Mouse (Mus musculus): ENCODE results near the gene Kcnq5. TPM values are rescaled to one million over a fixed set of nuclear protein-coding genes. Genes with fewer than 3 reads are reported as not detected.

Kcnq5 gene
- polyA plus RNA-seq, 1 experiment from 2014 or later, result not detected

GRCm38 (mm10) chr1:21922578-21923292, 39.0 kb downstream of the Kcnq5 start:
- Histone ChIP-seq H3K4me3 (ENCODE audit: inconsistent target) (no peak overlapping the region), H3K36me3 (ENCODE audit: inconsistent target) (no peaks in the 10 kb centered on the region), H3K79me2 (ENCODE audit: inconsistent target) (no peaks in the 10 kb centered on the region), H3K27ac (no peak overlapping the region)
- WGBS (ENCODE audit: missing documents), result 94% methylated on average over 8 of the region's 8 CpGs

- no peak overlapping the region for H3K4me3 ChIP-seq (ENCODE audit: inconsistent target)
- no peaks in the 10 kb centered on the region for H3K36me3 ChIP-seq (ENCODE audit: inconsistent target)
- no peak overlapping the region for H3K27ac ChIP-seq
- 99% methylated on average over 6 of the region's 6 CpGs for WGBS (ENCODE audit: missing documents)
- no peaks in the 10 kb centered on the region for H3K79me2 ChIP-seq (ENCODE audit: inconsistent target)
Measured at GRCm38 (mm10) chr1:21919276-21919675, 42.5 kb downstream of the Kcnq5 start.

GRCm38 (mm10) chr1:21896067-21896719, 65.5 kb downstream of the Kcnq5 start:
- WGBS (ENCODE audit: missing documents), result 50% methylated on average over 5 of the region's 5 CpGs
- Histone ChIP-seq H3K4me3 (ENCODE audit: inconsistent target) (no peak overlapping the region), H3K36me3 (ENCODE audit: inconsistent target) (no peaks in the 10 kb centered on the region), H3K79me2 (ENCODE audit: inconsistent target) (no peaks in the 10 kb centered on the region), H3K27ac (no peak overlapping the region)

- no peaks in the 10 kb centered on the region for H3K79me2 ChIP-seq (ENCODE audit: inconsistent target)
- no peak overlapping the region for H3K27ac ChIP-seq
- 78% methylated on average over 3 of the region's 3 CpGs for WGBS (ENCODE audit: missing documents)
- H3K4me3 ChIP-seq (ENCODE audit: inconsistent target), result no peak overlapping the region
- no peaks in the 10 kb centered on the region for H3K36me3 ChIP-seq (ENCODE audit: inconsistent target)
Measured at GRCm38 (mm10) chr1:21883747-21884146, 78.0 kb downstream of the Kcnq5 start.

- no peak overlapping the region for H3K4me3 ChIP-seq (ENCODE audit: inconsistent target)
- no peaks in the 10 kb centered on the region for H3K79me2 ChIP-seq (ENCODE audit: inconsistent target)
- no peak overlapping the region for H3K27ac ChIP-seq
- WGBS (ENCODE audit: missing documents), result 88% methylated on average over 4 of the region's 4 CpGs
- no peaks in the 10 kb centered on the region for H3K36me3 ChIP-seq (ENCODE audit: inconsistent target)
Measured at GRCm38 (mm10) chr1:21870889-21871288, 90.9 kb downstream of the Kcnq5 start.

- Histone ChIP-seq H3K27ac (no peak overlapping the region), H3K4me3 (ENCODE audit: inconsistent target) (no peak overlapping the region), H3K79me2 (ENCODE audit: inconsistent target) (no peaks in the 10 kb centered on the region), H3K36me3 (ENCODE audit: inconsistent target) (no peaks in the 10 kb centered on the region)
- WGBS (ENCODE audit: missing documents), result 82% methylated on average over 1 of the region's 1 CpGs
Measured at GRCm38 (mm10) chr1:21868484-21868883, 93.3 kb downstream of the Kcnq5 start.

- no peak overlapping the region for H3K4me3 ChIP-seq (ENCODE audit: inconsistent target)
- H3K79me2 ChIP-seq (ENCODE audit: inconsistent target), result no peaks in the 10 kb centered on the region
- 53% methylated on average over 3 of the region's 3 CpGs for WGBS (ENCODE audit: missing documents)
- no peak overlapping the region for H3K27ac ChIP-seq
- H3K36me3 ChIP-seq (ENCODE audit: inconsistent target), result no peaks in the 10 kb centered on the region
Measured at GRCm38 (mm10) chr1:21856399-21856798, 105.3 kb downstream of the Kcnq5 start.

GRCm38 (mm10) chr1:21838534-21838933, 123.2 kb downstream of the Kcnq5 start:
- no peak overlapping the region for H3K4me3 ChIP-seq (ENCODE audit: inconsistent target)
- H3K79me2 ChIP-seq (ENCODE audit: inconsistent target), result no peaks in the 10 kb centered on the region
- H3K27ac ChIP-seq, result no peak overlapping the region
- 81% methylated on average over 3 of the region's 3 CpGs for WGBS (ENCODE audit: missing documents)
- no peaks in the 10 kb centered on the region for H3K36me3 ChIP-seq (ENCODE audit: inconsistent target)

GRCm38 (mm10) chr1:21837387-21837786, 124.4 kb downstream of the Kcnq5 start:
- Histone ChIP-seq H3K79me2 (ENCODE audit: inconsistent target) (no peaks in the 10 kb centered on the region), H3K36me3 (ENCODE audit: inconsistent target) (no peaks in the 10 kb centered on the region), H3K4me3 (ENCODE audit: inconsistent target) (no peak overlapping the region), H3K27ac (no peak overlapping the region)
- 62% methylated on average over 2 of the region's 2 CpGs for WGBS (ENCODE audit: missing documents)

- WGBS (ENCODE audit: missing documents), result 40% methylated on average over 3 of the region's 3 CpGs
- no peak overlapping the region for H3K27ac ChIP-seq
- H3K36me3 ChIP-seq (ENCODE audit: inconsistent target), result no peaks in the 10 kb centered on the region
- H3K79me2 ChIP-seq (ENCODE audit: inconsistent target), result no peaks in the 10 kb centered on the region
- no peak overlapping the region for H3K4me3 ChIP-seq (ENCODE audit: inconsistent target)
Measured at GRCm38 (mm10) chr1:21836337-21836736, 125.4 kb downstream of the Kcnq5 start.

- Histone ChIP-seq H3K27ac (no peak overlapping the region), H3K4me3 (ENCODE audit: inconsistent target) (no peak overlapping the region), H3K36me3 (ENCODE audit: inconsistent target) (no peaks in the 10 kb centered on the region), H3K79me2 (ENCODE audit: inconsistent target) (no peaks in the 10 kb centered on the region)
- 20% methylated on average over 6 of the region's 6 CpGs for WGBS (ENCODE audit: missing documents)
Measured at GRCm38 (mm10) chr1:21829909-21830455, 131.8 kb downstream of the Kcnq5 start.

GRCm38 (mm10) chr1:21820066-21820630, 141.6 kb downstream of the Kcnq5 start:
- WGBS (ENCODE audit: missing documents), result 95% methylated on average over 10 of the region's 10 CpGs

GRCm38 (mm10) chr1:21805064-21805463, 156.7 kb downstream of the Kcnq5 start:
- H3K4me3 ChIP-seq (ENCODE audit: inconsistent target), result no peak overlapping the region
- 96% methylated on average over 2 of the region's 2 CpGs for whole genome bisulfite sequencing (ENCODE audit: missing documents)

More at GRCm38 (mm10) chr1:21820066-21820630, 141.6 kb downstream of the Kcnq5 start:
- no peak overlapping the region for H3K27ac ChIP-seq
- no peaks in the 10 kb centered on the region for H3K79me2 ChIP-seq (ENCODE audit: inconsistent target)
- no peaks in the 10 kb centered on the region for H3K36me3 ChIP-seq (ENCODE audit: inconsistent target)
- H3K4me3 ChIP-seq (ENCODE audit: inconsistent target), result no peak overlapping the region

GRCm38 (mm10) chr1:21804477-21804866, 157.3 kb downstream of the Kcnq5 start:
- Histone ChIP-seq H3K79me2 (ENCODE audit: inconsistent target) (no peaks in the 10 kb centered on the region), H3K27ac (no peak overlapping the region), H3K4me3 (ENCODE audit: inconsistent target) (no peak overlapping the region), H3K36me3 (ENCODE audit: inconsistent target) (no peaks in the 10 kb centered on the region)
- 81% methylated on average over 2 of the region's 2 CpGs for WGBS (ENCODE audit: missing documents)

More at GRCm38 (mm10) chr1:21805064-21805463, 156.7 kb downstream of the Kcnq5 start:
- no peaks in the 10 kb centered on the region for H3K79me2 ChIP-seq (ENCODE audit: inconsistent target)
- H3K36me3 ChIP-seq (ENCODE audit: inconsistent target), result no peaks in the 10 kb centered on the region
- no peak overlapping the region for H3K27ac ChIP-seq

Data from macrophage (primary cell).